Mouse (Mus musculus) lung, embryonic 14.5 days (tissue): Measurements from ENCODE around the gene Stk11. TPM values are rescaled to one million over a fixed set of nuclear protein-coding genes. Genes with fewer than 3 reads are reported as not detected.
A peak's percentile ranks its signal among the peaks of the same experiment; 100 is the strongest.

Experiments
- ATAC-seq: fragments of 200-750 bp; cut with Nextera tagmentation; 2 replicates; pipeline ENCODE4 v1.8.0; 2017; ENCODE audit warnings: mild to moderate bottlenecking, moderate TSS enrichment, moderate library complexity; ENCODE audit not compliant: insufficient read depth
- DNase-seq: peaks from one replicate; pipeline ENCODE4 v3.0.0-alpha.2; 2015
- H3K27ac ChIP-seq: fragments of 300-500 bp; sonication (generic); 2 replicates; pipeline ENCODE4 v1.5.1; 2014; ENCODE audit warnings: low read depth, mild to moderate bottlenecking, moderate library complexity
- H3K27me3 ChIP-seq: fragments of 300-500 bp; sonication (generic); 2 replicates; pipeline ENCODE4 v1.6.1; 2014; ENCODE audit warnings: low read length, control low read depth; ENCODE audit not compliant: insufficient read depth
- H3K36me3 ChIP-seq: fragments of 300-500 bp; sonication (generic); 2 replicates; pipeline ENCODE4 v1.6.1; 2014; ENCODE audit warnings: control low read depth; ENCODE audit not compliant: insufficient read depth
- H3K4me1 ChIP-seq: fragments of 300-500 bp; sonication (generic); 2 replicates; pipeline ENCODE4 v1.6.1; 2014; ENCODE audit warnings: antibody characterized with exemption, control low read depth; ENCODE audit not compliant: insufficient read depth
- H3K4me2 ChIP-seq: fragments of 300-500 bp; sonication (generic); 2 replicates; pipeline ENCODE4 v1.6.1; 2014; ENCODE audit warnings: mild to moderate bottlenecking
- H3K4me3 ChIP-seq: fragments of 300-500 bp; sonication (generic); 2 replicates; pipeline ENCODE4 v1.5.1; 2014; ENCODE audit warnings: low read depth, low read length
- H3K9ac ChIP-seq: fragments of 300-500 bp; sonication (generic); 2 replicates; pipeline ENCODE4 v1.6.1; 2014
- H3K9me3 ChIP-seq: fragments of 300-500 bp; sonication (generic); 2 replicates; pipeline ENCODE4 v1.6.1; 2016; ENCODE audit warnings: low read depth, low read length, control low read depth
- CTCF ChIP-seq: IDR thresholded peaks from 2 replicates; pipeline ENCODE4 v1.5.1; 2016; ENCODE audit warnings: antibody characterized with exemption, low read depth
- WGBS: fragments of 180-500 bp; shearing (Covaris S2); extraction: QIAGEN DNeasy Blood & Tissue Kit; methylation state at CpG from one replicate; pipeline ENCODE4 v1.1.7; 2014; 5-methylcytosine and 5-hydroxymethylcytosine counted together
- polyA plus RNA-seq: library from polyadenylated mRNA; unstranded; fragments of >200 nt; fragmentation: Nextera tagmentation; extraction: Ambion mirVana; gene quantifications from 2 replicates; pipeline ENCODE4 v1.2.1, GENCODE M21; 2014

The Stk11 gene
- polyA plus RNA-seq, 1 experiment from 2014 or later: 29.7 TPM

DNA sequence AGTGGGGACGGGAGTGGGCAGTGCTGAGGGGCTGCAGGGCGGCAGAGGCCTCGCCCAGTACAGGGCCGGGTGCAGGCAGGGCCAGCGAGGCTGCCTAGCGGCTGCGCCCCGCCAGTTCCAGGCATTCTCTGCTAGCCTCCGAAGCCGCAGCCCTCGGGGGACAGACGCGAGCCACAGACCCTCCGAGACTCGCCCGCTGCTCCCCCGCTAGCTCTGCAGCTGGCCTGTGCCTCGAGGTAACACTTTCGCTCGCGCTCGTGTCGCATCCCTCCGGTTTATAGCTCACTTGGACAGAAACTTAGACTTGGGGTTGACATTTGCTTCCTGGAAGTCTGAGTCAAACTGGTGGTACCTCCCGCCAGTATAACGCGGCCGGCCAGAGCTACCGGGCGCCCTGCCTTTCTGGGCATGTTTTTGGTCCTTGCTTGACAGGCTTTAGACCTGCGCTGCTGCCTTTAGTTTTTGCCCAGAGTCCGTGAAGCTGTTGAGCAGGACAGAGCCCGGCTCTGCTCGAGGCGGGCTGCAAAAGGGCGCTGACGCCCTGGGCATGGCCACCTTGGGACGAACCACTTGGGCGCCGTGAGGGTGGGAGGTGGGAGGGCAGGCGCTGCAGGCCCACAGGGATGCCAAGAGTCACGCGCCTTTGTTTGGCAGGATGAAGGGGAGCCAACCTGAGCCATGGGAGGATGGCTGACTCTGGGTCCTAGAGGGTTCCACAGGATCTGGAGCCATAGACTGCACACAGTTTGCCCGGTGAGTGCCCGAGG is 56.3 kb downstream of the Stk11 start:
- no peaks in the 10 kb centered on the region for H3K27me3 ChIP-seq
- H3K4me3 ChIP-seq: peak overlapping the region; percentile 50
- peaks cover 6% of the 10 kb centered on the region; the same call in 1 of the 2 replicates for H3K4me1 ChIP-seq
- peak overlapping the region; percentile 67 for H3K4me2 ChIP-seq
- no peak for TF ChIP-seq CTCF
- ATAC-seq (no peak), DNase-seq (no peak)
- H3K9me3 ChIP-seq: no peaks in the 10 kb centered on the region
- peak overlapping the region; percentile 62; the same call in 1 of the 2 replicates for H3K9ac ChIP-seq
- 85% methylated on average over 45 of the region's 45 CpGs for WGBS
- H3K36me3 ChIP-seq: peaks cover 35% of the 10 kb centered on the region
- H3K27ac ChIP-seq: peak overlapping the region; percentile 84

DNA sequence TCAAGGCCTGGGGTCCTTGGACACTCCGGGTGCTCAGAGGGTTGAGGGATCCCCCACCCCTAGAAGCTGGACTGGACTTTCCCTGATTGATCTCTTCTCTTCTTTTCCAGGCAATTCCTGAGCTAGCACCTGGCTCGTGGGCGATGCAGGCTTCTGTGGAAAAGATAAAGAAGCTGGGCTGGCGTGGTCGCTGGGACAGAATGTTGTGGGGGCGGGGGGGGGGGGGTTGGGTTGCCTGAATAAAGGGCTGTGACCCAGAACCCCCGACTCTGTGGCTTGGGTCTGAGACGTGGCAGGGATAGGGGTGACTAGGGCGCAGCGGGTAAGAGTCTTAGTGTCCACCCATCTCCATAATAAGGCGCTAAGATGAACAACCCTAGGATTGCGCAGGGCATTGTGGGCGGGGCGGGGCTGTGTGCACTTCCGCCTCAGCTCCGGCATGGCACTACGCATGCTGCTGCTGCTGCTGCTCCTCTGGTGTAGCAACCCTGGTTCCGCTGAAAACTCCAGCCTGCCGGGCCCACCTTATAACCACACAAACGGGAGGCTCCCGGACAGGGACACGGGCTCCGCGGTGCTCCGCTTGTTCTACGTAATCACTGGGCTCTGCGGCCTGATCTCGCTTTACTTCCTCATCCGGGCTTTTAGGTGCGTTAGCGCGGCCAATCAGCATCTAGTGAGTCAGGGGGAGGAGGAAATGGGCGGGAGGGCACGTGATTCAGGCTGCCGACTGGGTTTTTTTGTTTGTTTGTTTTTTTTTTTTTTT is 57.1 kb downstream of the Stk11 start, which contains the start of gene 1600002K03Rik:
Gene 1600002K03Rik, plus strand, starts transcription at position 418 of the 766 bp plus-strand sequence.
- Histone ChIP-seq H3K9me3 (no peaks in the 10 kb centered on the region), H3K4me2 (peak within 1 kb of the TSS; percentile 67), H3K9ac (peak within 1 kb of the TSS; percentile 62), H3K36me3 (peaks cover 35% of the 10 kb centered on the region), H3K4me1 (peaks cover 5% of the 10 kb centered on the region; the same call in 1 of the 2 replicates), H3K4me3 (peak within 1 kb of the TSS; percentile 50), H3K27ac (peak within 1 kb of the TSS; percentile 84), H3K27me3 (no peaks in the 10 kb centered on the region)
- no peak for TF ChIP-seq CTCF
- 7% methylated on average over 35 of the region's 35 CpGs for WGBS
- DNase-seq: peak; percentile 95
- ATAC-seq: peak; percentile 75

DNA sequence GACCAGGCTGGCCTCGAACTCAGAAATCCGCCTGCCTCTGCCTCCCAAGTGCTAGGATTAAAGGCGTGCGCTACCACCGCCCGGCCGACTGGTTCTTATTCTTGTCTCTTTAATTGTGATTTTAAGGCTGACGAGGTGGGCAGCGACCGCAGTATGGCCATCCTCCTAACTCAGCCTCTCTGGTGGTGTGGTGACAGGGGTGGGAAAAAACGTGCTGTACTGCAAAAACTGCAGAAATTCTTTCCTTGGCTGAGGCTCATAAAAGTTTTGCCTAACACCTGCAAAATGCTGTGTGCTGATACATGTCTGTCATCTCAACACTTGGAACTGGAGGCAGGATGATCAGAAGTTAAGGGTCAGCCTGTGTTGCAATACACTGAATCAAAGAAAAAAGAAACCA is 57.8 kb downstream of the Stk11 start:
- TF ChIP-seq CTCF: no peak
- H3K27ac ChIP-seq: no peak overlapping the region
- peak overlapping the region; percentile 67 for H3K4me2 ChIP-seq
- no peak for ATAC-seq
- 12% methylated on average over 10 of the region's 11 CpGs for WGBS
- peak overlapping the region; percentile 50 for H3K4me3 ChIP-seq
- no peaks in the 10 kb centered on the region for H3K27me3 ChIP-seq
- peaks cover 5% of the 10 kb centered on the region; the same call in 1 of the 2 replicates for H3K4me1 ChIP-seq
- peak overlapping the region; percentile 62 for H3K9ac ChIP-seq
- H3K36me3 ChIP-seq: peaks cover 35% of the 10 kb centered on the region
- no peak for DNase-seq
- H3K9me3 ChIP-seq: no peaks in the 10 kb centered on the region

DNA sequence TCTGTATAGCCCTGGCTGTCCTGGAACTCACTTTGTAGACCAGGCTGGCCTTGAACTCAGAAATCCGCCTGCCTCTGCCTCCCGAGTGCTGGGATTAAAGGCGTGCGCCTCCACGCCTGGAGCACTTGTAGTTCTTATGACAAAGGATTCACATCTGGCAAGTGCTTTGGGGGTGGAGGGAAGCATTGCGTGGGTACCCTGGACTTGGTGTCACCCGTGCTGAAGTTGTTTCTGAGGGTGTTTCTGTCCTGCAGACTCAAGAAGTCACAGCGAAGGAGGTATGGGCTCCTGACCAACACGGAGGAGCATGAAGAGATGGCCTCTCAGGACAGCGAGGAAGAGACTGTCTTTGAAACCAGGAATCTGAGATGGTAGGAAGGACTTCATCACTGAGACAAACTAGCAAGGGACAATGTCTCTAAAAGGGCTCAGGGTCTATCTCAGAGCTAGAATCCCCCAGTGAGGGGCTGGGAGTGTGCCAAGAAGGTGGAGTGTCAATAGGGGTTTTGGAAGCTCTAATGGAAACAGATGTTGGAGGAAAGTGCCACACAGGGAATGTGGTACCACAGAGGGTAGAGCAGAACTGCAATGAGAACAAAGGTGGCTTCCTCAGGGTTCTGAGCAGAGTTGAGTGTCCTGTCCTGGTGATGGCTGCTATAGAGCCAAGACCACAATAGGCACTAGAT is 58.5 kb downstream of the Stk11 start:
- no peaks in the 10 kb centered on the region for H3K27me3 ChIP-seq
- DNase-seq (no peak), ATAC-seq (no peak)
- peaks cover 35% of the 10 kb centered on the region for H3K36me3 ChIP-seq
- WGBS: 84% methylated on average over 10 of the region's 10 CpGs
- no peak overlapping the region for H3K9ac ChIP-seq
- H3K9me3 ChIP-seq: no peaks in the 10 kb centered on the region
- H3K4me2 ChIP-seq: no peak overlapping the region
- TF ChIP-seq CTCF: no peak
- no peak overlapping the region for H3K27ac ChIP-seq
- no peaks in the 10 kb centered on the region for H3K4me1 ChIP-seq
- H3K4me3 ChIP-seq: no peak overlapping the region

DNA sequence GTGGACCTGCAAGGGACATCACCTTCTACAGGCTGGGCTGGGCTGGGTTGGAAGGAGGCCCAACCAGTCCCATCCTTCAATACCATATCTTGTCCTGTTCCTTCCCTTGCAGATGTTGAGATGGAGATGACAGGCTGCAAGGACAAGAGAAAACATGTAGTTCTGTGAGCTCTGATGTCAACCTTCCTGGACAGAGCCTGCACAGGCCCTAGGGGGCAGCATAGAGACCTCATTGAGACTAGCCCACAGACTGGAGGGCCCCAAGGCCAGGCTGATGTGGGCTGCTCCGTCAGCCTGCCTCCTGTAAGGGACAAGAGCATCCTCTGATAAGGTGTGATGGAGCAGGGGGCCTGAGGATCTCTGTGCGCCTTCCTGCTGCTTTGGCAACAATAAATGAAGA is 59.1 kb downstream of the Stk11 start:
- DNase-seq (peak; percentile 73), ATAC-seq (no peak)
- no peak overlapping the region for H3K9ac ChIP-seq
- no peak overlapping the region for H3K27ac ChIP-seq
- H3K9me3 ChIP-seq: no peaks in the 10 kb centered on the region
- H3K27me3 ChIP-seq: no peaks in the 10 kb centered on the region
- peak; percentile 68 for TF ChIP-seq CTCF
- H3K4me3 ChIP-seq: no peak overlapping the region
- H3K4me1 ChIP-seq: no peaks in the 10 kb centered on the region
- WGBS: 48% methylated on average over 2 of the region's 2 CpGs
- H3K36me3 ChIP-seq: peaks cover 30% of the 10 kb centered on the region
- no peak overlapping the region for H3K4me2 ChIP-seq

DNA sequence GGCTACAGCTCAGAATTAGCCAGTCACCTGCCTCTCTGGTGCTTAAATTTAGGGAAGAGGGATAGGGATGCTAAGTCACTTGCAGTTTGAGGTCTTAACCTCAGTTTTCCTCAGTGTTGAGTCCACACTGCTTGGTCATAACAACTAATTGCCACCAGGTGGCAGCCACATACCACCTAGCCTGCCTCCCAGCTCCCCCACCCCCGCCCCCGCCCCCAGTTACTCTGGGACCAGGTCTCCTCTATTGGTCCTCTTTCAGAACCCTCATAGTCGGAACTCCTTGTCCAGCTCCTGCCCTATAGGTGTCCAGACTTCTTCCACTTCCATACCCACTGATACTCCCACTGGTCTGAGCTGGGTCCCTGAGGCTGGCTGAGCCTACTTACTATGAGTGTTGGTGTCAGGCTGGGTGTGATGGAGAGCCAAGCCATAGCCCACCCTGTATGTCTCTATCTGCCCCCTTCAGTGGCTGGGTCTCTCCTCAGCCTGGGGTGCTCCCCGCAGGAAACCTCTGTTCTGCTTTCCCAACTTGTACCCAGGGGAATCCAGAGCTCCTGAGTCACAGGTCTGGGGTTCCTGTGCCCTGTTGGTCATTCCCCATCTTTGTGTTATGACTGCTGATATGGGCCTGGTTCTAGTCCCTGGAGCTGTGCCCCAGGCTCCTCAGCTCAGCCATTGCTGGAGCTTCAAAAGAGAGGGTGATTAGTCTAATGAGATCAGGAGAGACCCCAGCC is 60.1 kb downstream of the Stk11 start:
- ATAC-seq: no peak
- no peaks in the 10 kb centered on the region; the same call in 1 of the 2 replicates for H3K4me1 ChIP-seq
- no peaks in the 10 kb centered on the region for H3K9me3 ChIP-seq
- DNase-seq: peak; percentile 74
- no peak overlapping the region for H3K4me3 ChIP-seq
- no peak overlapping the region for H3K4me2 ChIP-seq
- no peak overlapping the region for H3K27ac ChIP-seq
- 28% methylated on average over 4 of the region's 4 CpGs for WGBS
- peak; percentile 71 for TF ChIP-seq CTCF
- H3K9ac ChIP-seq: no peak overlapping the region
- peaks cover 20% of the 10 kb centered on the region for H3K36me3 ChIP-seq
- no peaks in the 10 kb centered on the region for H3K27me3 ChIP-seq
